Mouse (Mus musculus) 3134 (cell line): ENCODE measurements around the gene Fam102a.

Experiments used
- DNase-seq: peaks from one replicate; pipeline ENCODE4 v3.0.0-alpha.2; 2011; ENCODE audit warnings: low spot score; ENCODE audit not compliant: insufficient read length; ENCODE audit errors: extremely low read depth

Gene Fam102a

DNA sequence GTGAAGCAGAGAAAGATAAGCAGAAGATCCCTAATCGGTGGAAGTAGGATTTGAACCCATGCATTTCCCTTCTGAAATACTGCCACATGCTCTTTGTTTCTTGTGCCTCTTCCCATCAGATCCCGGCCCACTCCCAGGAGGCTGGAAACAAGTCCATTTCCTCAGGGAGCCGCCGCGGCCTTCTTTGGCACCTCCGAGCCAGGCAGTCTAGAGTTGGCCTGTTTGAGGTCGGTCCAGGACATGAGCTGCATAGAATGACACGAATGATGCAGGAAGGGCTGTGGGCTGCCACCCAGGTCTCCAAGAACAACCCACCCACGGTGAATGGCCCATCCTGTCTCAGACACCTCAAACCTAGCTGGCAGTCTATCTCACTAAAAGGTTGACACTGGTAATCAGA lies 41.4 kb downstream of the Fam102a start:
- DNase-seq = no peak

DNA sequence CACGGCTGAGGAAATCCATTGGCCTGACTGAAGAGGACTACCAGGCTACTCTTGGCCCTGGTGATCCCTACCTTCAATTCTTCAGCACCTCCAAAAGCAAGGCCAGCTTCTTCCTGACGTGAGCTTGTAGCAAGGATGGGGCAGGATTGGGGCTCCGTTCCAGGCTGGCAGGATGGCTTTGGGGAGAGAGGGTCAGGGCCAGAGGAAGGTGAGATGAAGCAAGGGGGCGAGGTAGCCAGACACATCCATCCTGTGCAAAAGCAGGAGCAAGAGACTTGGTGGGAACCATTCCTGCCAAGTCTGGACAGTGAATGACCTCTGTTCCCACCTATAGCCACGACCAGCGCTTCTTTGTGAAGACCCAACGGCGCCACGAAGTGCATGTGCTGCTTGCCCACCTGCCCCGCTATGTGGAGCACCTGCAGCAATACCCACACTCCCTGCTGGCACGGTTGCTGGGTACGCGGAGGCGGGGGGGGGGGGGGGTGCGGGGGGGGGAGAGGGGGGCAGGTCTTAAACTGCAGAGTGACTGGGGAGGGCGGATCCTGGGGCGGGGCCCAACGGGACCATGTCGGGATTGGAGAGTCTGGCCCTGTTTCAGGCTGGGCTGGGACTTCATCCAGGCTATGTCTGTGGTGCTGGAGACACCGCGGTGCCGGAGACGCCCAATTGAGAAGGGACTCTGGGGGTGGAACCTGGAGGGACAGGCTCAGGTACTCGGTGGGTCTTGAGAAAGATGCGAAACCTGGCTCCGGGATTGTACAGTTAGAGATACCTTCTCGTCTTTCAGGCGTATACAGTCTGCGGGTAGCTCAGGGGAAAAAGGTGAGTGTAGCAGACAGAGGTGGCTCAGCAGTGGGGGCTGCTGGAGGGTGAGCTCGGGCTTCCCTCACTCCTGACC lies 43.3 kb downstream of the Fam102a start:
- DNase-seq = no peak

DNA sequence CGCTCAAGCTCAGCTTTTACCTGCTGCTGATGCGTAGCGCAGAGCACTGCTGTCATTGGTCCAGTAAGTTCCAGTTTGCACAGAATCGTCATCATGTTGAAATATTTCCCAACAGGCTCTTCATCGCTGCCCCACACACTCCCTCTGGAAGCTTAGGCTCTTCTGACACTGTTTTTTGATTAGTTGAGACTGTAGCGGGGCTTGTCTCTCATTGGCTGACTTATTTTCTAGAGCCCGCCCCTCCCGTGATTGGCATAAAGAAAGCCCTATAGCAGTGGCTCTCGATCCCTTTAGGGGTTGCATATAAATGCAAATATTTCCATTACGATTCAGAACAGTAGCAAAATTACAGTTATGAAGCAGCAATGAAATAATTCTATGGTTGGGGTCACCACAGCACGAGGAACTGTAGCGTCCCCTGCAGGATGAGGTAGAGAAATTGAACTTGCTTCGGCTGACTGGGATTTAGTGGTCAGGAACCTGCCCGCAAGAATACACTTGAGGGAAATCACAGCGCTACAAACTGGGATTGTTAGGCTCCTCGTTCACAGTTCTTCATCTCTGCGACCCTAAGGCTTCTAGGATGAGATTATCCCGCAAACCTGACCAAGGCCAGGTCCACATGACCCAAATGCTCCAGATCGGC lies 46.4 kb downstream of the Fam102a start:
- DNase-seq = no peak

DNA sequence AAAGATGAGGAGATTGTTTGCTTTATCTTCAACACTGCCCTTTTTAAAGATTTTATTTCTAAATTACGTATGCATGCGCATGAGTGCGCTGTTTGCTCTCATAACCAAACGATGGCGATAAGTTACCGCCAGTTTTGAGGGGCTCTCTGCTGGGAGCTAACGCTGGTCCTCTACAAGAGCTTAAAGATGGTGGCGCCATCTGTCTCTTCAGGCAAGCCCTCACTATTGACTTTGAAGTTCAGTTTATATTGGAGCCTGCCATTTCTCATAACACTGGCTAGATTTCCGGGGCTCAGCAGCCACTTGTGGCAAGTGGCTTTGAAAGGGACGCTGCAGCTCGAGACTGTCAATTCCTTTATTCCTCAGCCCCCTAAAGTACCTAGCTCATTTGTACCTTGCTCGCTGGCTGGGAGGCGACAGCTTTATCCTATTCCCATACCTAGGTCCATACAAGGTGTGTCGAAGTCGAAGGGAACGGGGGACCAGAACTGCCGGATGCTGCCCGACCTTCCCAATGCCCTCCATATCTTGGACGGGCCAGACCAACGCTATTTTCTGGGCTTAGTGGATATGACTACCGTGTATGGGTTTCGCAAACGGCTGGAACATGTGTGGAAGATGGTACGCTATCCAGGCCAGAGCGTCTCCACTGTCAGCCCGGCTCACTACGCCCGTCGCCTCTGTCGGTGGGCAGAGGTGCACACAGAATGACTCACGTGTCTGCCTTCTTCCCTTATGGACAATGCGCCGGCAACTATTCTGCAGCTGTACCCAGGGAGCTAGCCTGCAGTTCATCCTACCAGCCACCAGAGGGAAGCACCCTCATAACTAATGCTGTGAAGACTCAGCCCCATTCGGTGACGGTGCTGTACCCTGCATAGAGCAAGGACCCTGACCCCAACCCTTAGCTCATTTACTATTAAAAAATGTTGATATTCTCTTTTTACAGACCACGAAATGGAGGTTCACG lies 48.0 kb downstream of the Fam102a start:
- DNase-seq = peak; percentile 54

DNA sequence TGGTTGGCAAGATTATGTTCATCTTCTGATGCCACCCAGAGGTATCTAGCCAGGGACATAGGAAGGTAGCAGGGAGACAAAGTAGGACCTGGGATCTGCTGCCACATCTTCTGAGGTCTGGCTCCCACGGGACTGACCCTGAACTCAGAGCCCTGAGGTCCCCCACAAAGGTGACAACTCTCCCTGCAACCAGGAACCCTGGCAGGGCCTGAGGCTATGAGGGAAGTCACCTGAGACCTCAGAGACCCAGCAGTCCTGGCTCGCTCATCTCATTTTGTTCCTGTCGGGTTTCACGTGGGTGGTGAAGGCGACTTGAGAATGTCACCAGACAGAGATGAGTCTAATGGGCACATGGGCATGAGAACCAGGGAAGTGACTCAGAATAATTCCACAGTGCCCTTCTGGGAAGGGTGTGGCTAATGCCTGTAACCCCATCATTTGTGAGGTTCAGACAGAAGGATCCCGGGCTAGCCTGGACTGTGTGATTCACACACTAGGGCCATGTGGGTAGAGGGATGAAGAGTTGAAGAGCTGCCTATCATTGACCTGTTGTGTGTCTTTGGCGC lies 50.1 kb downstream of the Fam102a start:
- no peak for DNase-seq

GRCm38 (mm10) chr2:32586871-32587351 lies 51.8 kb downstream of the Fam102a start, which contains the start of gene St6galnac4:
St6galnac4 (plus strand) TSS chr2:32587095.
- DNase-seq = peak; percentile 99

DNA sequence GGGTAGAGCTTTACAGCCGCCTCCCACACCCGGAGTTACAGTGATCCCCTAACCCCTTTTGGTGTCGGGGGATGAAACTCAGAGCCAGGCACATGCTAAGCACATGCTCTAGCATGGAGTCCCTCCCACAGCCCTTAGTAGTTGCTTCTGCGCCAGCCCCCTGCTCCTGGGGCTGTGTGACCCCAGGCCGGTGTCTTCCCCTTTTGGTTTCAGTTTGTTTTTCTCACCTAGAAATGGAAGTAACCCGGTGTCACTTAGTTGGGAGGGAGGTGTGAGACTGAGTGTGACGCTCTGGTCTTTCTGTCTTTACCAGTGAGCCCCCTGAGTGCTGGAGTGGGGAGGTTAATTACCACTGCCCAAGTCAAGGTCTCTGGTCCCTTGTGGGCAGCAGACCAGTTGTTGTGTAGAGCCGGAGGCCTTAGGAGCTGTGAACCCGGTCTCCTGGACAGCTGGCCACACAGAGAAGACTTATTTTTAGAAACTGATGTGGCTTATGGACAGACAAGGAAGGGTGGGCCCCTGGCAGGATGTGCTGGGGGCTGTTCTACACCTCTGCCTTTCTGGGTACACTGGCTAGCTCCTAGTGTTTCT lies 52.7 kb downstream of the Fam102a start:
- no peak for DNase-seq

GRCm38 (mm10) chr2:32589213-32589795 lies 54.2 kb downstream of the Fam102a start:
- DNase-seq = peak; percentile 85

DNA sequence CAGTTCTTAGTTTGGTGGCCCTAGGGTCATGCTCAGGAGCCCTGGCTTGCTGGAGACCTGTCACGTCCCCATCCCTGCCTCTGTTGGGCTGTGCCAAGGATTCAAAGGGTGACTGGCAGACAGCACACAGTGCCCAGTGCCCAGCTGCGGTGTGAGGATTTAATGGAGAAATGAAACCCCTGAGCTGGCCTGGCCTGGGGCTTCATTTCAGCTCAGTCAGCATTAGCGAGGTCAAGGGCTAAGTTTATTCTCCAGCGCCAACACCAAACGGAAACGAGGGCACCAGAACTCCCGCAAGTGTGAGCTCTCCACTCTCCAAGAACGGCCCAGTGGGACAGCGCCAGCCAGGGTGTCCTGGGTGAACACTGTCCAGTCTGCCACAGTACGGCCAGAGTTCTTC lies 55.1 kb downstream of the Fam102a start:
- no peak for DNase-seq

DNA sequence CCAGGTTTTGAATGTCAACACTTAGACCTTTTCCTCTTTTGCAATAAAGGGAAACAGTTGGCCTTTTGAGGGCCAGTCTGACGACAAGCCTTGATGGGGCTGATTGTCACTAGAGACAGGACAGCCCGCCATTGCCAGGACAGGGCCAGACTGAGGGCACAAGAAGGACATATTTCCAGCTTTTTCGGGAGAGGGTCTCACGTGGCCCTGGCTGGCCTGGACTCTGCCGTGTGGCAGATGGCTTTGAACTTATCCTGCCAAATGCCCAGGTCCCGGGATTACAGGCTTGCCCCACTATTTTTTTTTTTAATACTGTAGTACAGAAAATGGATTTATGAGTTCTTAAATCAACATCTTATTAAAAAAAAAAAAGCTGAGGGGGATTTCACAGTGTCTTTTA lies 56.1 kb downstream of the Fam102a start:
- no peak for DNase-seq

DNA sequence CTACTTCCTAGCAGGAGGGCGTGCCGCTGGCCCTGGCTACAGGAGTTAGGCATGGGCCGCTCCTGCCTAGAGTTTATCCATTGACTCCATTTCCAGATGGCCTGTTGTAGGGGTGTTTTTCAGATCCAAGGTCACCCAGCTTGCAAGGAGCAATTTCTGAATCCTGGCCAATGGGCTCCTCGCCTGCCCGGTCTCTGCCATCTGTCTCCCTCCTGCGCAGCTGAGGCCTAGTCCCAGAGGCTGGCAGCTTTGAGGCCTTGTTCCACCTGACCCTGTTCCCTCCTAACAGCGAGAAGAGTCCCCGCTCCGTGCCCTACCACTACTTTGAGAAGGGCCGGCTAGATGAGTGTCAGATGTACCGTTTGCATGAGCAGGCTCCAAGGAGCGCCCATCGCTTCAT lies 61.6 kb downstream of the Fam102a start:
- DNase-seq = no peak

GRCm38 (mm10) chr2:32597248-32597647 lies 62.1 kb downstream of the Fam102a start:
- no peak for DNase-seq

DNA sequence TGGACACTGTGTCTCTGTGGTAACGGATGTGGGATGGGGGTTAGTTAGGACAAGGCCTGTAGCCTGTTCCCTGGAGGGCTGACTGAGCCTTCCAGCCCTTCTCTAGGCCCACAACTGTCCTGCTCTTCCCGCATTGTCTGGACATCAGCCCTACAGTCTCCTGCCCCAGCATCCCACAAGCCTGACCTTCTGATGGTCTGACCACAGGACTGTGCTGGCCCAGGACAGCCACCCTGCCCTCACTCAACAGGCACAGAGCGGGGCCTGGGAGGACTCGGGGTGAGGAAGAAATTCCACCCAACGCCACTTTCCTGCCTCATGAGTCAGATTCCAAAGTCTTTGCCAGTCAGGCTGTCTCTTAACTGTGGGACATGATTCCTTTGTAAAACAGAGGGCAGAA lies 62.6 kb downstream of the Fam102a start:
- peak; percentile 86 for DNase-seq

- no peak for DNase-seq
These were observed 63.4 kb downstream of the Fam102a start for GRCm38 (mm10) chr2:32598506-32598905.

DNA sequence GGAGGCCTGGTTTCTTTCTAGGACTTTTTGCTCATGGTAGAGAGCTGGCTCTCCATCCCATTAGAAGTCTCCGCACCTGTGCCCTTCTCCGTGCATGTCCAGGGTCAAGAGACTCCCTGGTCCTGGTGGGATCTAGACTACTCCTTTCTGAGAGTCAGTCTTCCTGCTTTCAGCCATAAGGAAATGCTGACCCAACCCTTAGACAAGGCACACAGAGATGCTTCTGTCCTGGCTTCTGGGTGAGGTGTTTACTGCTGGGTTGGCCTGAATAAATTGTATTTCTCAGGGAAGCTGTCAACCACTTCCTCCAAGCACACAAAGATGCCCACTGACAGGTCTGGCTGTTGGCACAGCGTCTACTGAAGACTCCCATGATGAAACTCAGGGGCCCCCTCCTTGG lies 64.3 kb downstream of the Fam102a start, which contains the start of gene St6galnac6:
TSS of gene St6galnac6 (plus strand) at position 301 of the 400 bp plus-strand sequence.
- no peak for DNase-seq

DNA sequence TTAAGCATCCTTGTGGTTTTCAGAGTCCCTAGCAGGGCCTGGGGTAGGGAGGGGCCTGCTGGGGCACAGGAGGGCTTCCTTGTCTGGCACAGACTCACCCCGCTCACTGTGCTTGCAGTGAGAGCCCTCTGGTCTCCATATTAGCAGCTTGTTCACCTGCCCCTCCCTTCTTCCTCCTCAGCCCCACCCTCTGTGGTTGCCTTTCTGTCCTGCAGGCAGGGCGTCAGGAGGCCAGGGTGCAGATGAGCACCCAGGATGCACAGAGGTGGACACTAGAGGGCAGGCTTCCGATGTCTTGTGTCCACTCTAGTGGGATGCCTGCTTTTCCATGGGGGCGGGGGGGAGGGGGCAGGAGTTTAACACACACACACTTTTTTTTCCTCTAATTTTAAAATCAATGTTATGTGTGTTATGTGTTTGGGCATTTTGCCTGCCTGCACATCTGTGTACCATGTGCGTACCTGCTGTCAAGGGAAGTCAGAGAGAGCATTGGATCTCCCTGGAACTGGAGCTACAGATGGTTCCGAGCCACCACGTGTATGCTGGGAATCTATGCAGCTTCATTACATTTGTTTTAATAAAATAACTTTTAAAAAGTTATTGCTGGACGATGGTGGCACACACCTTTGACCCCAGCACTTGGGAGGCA lies 66.4 kb downstream of the Fam102a start:
- peak; percentile 77 for DNase-seq

- peak; percentile 71 for DNase-seq
These were observed 67.5 kb downstream of the Fam102a start for GRCm38 (mm10) chr2:32602600-32603054.

GRCm38 (mm10) chr2:32604631-32605030 lies 69.5 kb downstream of the Fam102a start:
- DNase-seq = no peak
